9 mouse cellular contexts compared by ENCODE assay signal in genomic region chr19:53461025-53462015, GRCm38 (mm10).
A peak's percentile ranks its signal among the peaks of the same experiment; 100 is the strongest.
DNase-seq lines count a peak whose midpoint lies in the region; ATAC-seq and TF ChIP-seq lines count a peak whose summit lies in the region.
"Had no signal": no experiment of that assay in that cellular context is flagged by ENCODE, and none has a peak within 500 bp of the region (broad histone marks: within the 10 kb centered on the region; RNA-seq: fewer than 3 reads in every experiment).

No protein-coding gene starts in this region.

- no peaks in the 10 kb centered on the region for H3K79me2 ChIP-seq in MEL (ENCODE audit: control insufficient read depth, insufficient read depth, low read length, poor library complexity)

- no peaks in the 10 kb centered on the region for H3K27me3 ChIP-seq in lung, postnatal 0 days (replicated peaks; ENCODE audit: insufficient read depth, low read length)
- H3K27me3 ChIP-seq in MEL (ENCODE audit: control insufficient read depth in 1 of 2, insufficient read depth in 2 of 2, low read length in 2 of 2) = no peaks in the 10 kb centered on the region
- H3K27me3 ChIP-seq in embryonic facial prominence, embryonic 13.5 days = peaks cover 18% of the 10 kb centered on the region

- ATAC-seq in lung, postnatal 0 days = peak; percentile 43
- no peak for ATAC-seq in embryonic facial prominence, embryonic 13.5 days (ENCODE audit: insufficient number of reproducible peaks, insufficient read depth, low FRiP score, low TSS enrichment, low read depth)
- peak; percentile 13; the same call in 1 of the 2 replicates for ATAC-seq in neutrophil, adult 5-6 weeks (ENCODE audit: extremely low read depth, insufficient number of reproducible peaks, low FRiP score, poor library complexity, severe bottlenecking)

- TF ChIP-seq EP300 in lung, postnatal 0 days (IDR thresholded peaks at IDR 0.05) = no peak
- no peak for TF ChIP-seq EP300 in MEL (IDR thresholded peaks at IDR 0.05; ENCODE audit: low read depth in 1 of 2, low read length in 2 of 2)

- no peak for TF ChIP-seq CTCF in lung, postnatal 0 days (IDR thresholded peaks at IDR 0.05)
- no peak for TF ChIP-seq CTCF in MEL (IDR thresholded peaks at IDR 0.05 in 2 of 3, conservative IDR thresholded peaks at IDR 0.05 in 1 of 3; ENCODE audit: control insufficient read depth in 1 of 3, insufficient read depth in 1 of 3, low read depth in 2 of 3, low read length in 3 of 3, poor library complexity in 1 of 3, severe bottlenecking in 1 of 3)

- peak; percentile 37 for DNase-seq in lung, postnatal 0 days (ENCODE audit: low spot score)
- no peak for DNase-seq in lung, postnatal 14 days
- no peak for DNase-seq in MEL (ENCODE audit: low read depth, low spot score)
- no peak for DNase-seq in frontal cortex, postnatal 14 days (ENCODE audit: low spot score in 2 of 2)
- no peak for DNase-seq in c-Kit-positive CD71-positive TER-119-positive erythroid progenitor cells, embryonic 14.5 days (ENCODE audit: low spot score)
- DNase-seq: cerebellum, adult 18-20 months; heart, adult 2 months had no signal

- no peak overlapping the region for H3K9ac ChIP-seq in lung, postnatal 0 days (replicated peaks; ENCODE audit: low read depth)
- H3K9ac ChIP-seq in MEL (ENCODE audit: control insufficient read depth, low read depth, low read length, poor library complexity, severe bottlenecking) = no peak overlapping the region
- H3K9ac ChIP-seq in embryonic facial prominence, embryonic 13.5 days = no peak overlapping the region

- H3K4me1 ChIP-seq in lung, postnatal 0 days (ENCODE audit: insufficient read depth, low read depth, low read length) = peaks cover 5% of the 10 kb centered on the region; the same call in 1 of the 2 replicates
- H3K4me1 ChIP-seq in MEL (ENCODE audit: control insufficient read depth in 1 of 2, insufficient read depth in 2 of 2, low read length in 2 of 2) = peaks cover 5 to 21% of the 10 kb centered on the region in 2 experiments
- H3K4me1 ChIP-seq in embryonic facial prominence, embryonic 13.5 days = peaks cover 28% of the 10 kb centered on the region

- no peaks in the 10 kb centered on the region for H3K36me3 ChIP-seq in lung, postnatal 0 days (ENCODE audit: insufficient read depth, low read length)
- H3K36me3 ChIP-seq in MEL (ENCODE audit: control insufficient read depth in 1 of 2, insufficient read depth in 2 of 2, low read length in 2 of 2) = peaks cover 0 to 15% of the 10 kb centered on the region in 2 experiments; a peak in 2 of 4 replicates
- H3K36me3 ChIP-seq in embryonic facial prominence, embryonic 13.5 days = no peaks in the 10 kb centered on the region

- TF ChIP-seq POLR2A in MEL (IDR thresholded peaks at IDR 0.05; ENCODE audit: control insufficient read depth in 1 of 2, insufficient read depth in 1 of 2, low read depth in 1 of 2, low read length in 2 of 2, poor library complexity in 1 of 2) = no peak

- TF ChIP-seq RAD21 in MEL (IDR thresholded peaks at IDR 0.05; ENCODE audit: low read depth, low read length) = no peak

- no peak overlapping the region for H3K4me3 ChIP-seq in lung, postnatal 0 days (ENCODE audit: low read depth, low read length)
- H3K4me3 ChIP-seq in MEL (ENCODE audit: control insufficient read depth in 1 of 2, insufficient read depth in 1 of 2, low read depth in 2 of 2, low read length in 2 of 2) = no peak overlapping the region
- no peak overlapping the region for H3K4me3 ChIP-seq in embryonic facial prominence, embryonic 13.5 days
- H3K4me3 ChIP-seq: heart, adult 2 months had no signal

- no peak overlapping the region for H3K27ac ChIP-seq in lung, postnatal 0 days (ENCODE audit: low read length)
- H3K27ac ChIP-seq in MEL (ENCODE audit: control insufficient read depth, low read depth, low read length) = no peak overlapping the region
- peak overlapping the region; percentile 68 for H3K27ac ChIP-seq in embryonic facial prominence, embryonic 13.5 days
- H3K27ac ChIP-seq: heart, adult 2 months had no signal

- H3K4me2 ChIP-seq in lung, postnatal 0 days (replicated peaks; ENCODE audit: low read depth, low read length) = 0 out of 2 replicates have a peak overlapping the region, but pooled peaks have one; percentile 17
- peak overlapping the region; percentile 14; the same call in 1 of the 2 replicates for H3K4me2 ChIP-seq in embryonic facial prominence, embryonic 13.5 days

- WGBS in lung, postnatal 0 days = 59% methylated on average over 17 of the region's 17 CpGs
- WGBS in embryonic facial prominence, embryonic 13.5 days = 43% methylated on average over 17 of the region's 17 CpGs

- no peaks in the 10 kb centered on the region for H3K9me3 ChIP-seq in lung, postnatal 0 days (ENCODE audit: low read length)
- H3K9me3 ChIP-seq in MEL (replicated peaks; ENCODE audit: insufficient read depth, low read length) = no peaks in the 10 kb centered on the region
- H3K9me3 ChIP-seq in embryonic facial prominence, embryonic 13.5 days = 0 out of 2 replicates have a peak, but pooled peaks cover 3% of the 10 kb centered on the region

TF ChIP-seq in MEL, 35 proteins besides CTCF, POLR2A, EP300 and RAD21:
- peak; percentile 71 for TF ChIP-seq MAFK (IDR thresholded peaks at IDR 0.05; ENCODE audit: borderline replicate concordance, low read depth, low read length)
- no peak for TF ChIP-seq ZC3H11A (IDR thresholded peaks at IDR 0.05; ENCODE audit: low read depth, low read length)
- TF ChIP-seq CHD1 (IDR thresholded peaks at IDR 0.05; ENCODE audit: low read depth, low read length) = no peak
- no peak for TF ChIP-seq JUND (IDR thresholded peaks at IDR 0.05; ENCODE audit: low read depth, low read length)
- no peak for TF ChIP-seq ELF1 (IDR thresholded peaks at IDR 0.05; ENCODE audit: low read depth, low read length)
- no peak for TF ChIP-seq TCF12 (IDR thresholded peaks at IDR 0.05; ENCODE audit: low read depth, low read length)
TF ChIP-seq in MEL: peak in this region for 1.
